Mouse (Mus musculus): ENCODE data around the gene Mlh1. TPM values are rescaled to one million over a fixed set of nuclear protein-coding genes. Genes with fewer than 3 reads are reported as not detected.

The Mlh1 gene
- total RNA-seq, 1 experiment from 2014 or later, result 65.1 TPM

DNA sequence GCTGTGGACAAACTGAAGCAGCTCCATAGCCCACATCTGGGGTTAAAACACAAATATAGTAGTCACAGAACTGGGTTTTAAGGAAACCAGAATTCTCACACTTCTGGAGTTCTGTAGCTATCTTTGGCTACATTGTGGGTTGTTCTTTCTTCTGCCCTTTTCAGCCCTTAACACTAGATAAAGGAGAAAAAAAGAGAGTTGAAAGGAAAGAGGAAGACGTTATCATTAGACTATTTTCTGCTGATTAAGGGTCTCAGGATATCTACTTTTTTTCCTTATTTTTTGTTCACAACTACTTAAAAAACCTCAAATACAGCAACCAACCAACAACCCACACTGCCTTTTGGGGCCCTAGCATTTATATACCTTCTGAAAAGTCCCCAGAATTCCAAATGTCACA, 73.3 kb downstream of the Mlh1 start:
- ATAC-seq (replicated peaks in 1 of 2; ENCODE audit: insufficient read depth in 1 of 2, low FRiP score in 2 of 2, low TSS enrichment in 1 of 2, low read depth in 1 of 2, poor library complexity in 2 of 2, severe bottlenecking in 2 of 2), result no peak

GRCm38 (mm10) chr9:111197712-111198111, 73.9 kb downstream of the Mlh1 start:
- no peak for ATAC-seq (replicated peaks in 1 of 2; ENCODE audit: insufficient read depth in 1 of 2, low FRiP score in 2 of 2, low TSS enrichment in 1 of 2, low read depth in 1 of 2, poor library complexity in 2 of 2, severe bottlenecking in 2 of 2)

DNA sequence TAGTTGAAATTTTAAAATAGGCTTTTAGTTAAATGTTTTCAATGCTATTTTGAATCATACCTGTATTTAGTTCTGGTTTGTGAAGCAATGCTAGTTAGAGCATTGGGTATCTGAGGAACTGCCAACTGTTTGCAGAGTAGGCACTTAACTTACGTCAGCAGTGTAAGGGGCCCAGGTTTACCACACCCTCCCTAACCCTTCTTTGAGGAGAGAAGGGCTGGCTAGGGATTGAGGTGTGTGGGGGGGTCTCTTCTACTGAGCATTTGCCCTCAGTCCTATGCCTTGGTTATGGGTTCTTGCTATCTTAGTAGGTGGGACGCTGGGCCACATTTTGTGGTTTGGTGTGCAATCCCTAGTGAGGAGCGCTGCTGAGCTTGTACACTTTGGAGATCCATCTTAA, 74.5 kb downstream of the Mlh1 start:
- ATAC-seq (replicated peaks in 1 of 2; ENCODE audit: insufficient read depth in 1 of 2, low FRiP score in 2 of 2, low TSS enrichment in 1 of 2, low read depth in 1 of 2, poor library complexity in 2 of 2, severe bottlenecking in 2 of 2), result no peak

DNA sequence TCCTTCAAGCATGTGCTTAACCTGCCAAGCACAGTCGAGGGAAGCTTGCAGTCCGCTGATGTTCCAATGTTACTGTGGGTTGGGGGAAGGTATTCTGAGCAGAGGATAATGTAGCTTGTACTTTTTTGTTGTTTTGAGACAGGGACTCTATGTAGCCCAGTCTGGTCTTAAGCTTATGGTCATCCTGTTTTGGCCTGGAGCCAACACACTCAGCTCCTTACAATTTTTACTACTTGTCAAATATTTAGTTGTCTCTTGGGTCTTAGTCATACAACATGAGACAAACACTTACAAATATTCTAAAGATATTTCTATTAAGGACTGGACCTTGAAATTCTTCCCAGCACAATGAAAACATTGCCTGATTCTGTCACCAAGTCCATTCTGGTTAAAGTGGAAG, 78.4 kb downstream of the Mlh1 start:
- ATAC-seq (replicated peaks in 1 of 2; ENCODE audit: insufficient read depth in 1 of 2, low FRiP score in 2 of 2, low TSS enrichment in 1 of 2, low read depth in 1 of 2, poor library complexity in 2 of 2, severe bottlenecking in 2 of 2), result no peak

GRCm38 (mm10) chr9:111188731-111189130, 82.9 kb downstream of the Mlh1 start:
- ATAC-seq (replicated peaks in 1 of 2; ENCODE audit: insufficient read depth in 1 of 2, low FRiP score in 2 of 2, low TSS enrichment in 1 of 2, low read depth in 1 of 2, poor library complexity in 2 of 2, severe bottlenecking in 2 of 2), result no peak

DNA sequence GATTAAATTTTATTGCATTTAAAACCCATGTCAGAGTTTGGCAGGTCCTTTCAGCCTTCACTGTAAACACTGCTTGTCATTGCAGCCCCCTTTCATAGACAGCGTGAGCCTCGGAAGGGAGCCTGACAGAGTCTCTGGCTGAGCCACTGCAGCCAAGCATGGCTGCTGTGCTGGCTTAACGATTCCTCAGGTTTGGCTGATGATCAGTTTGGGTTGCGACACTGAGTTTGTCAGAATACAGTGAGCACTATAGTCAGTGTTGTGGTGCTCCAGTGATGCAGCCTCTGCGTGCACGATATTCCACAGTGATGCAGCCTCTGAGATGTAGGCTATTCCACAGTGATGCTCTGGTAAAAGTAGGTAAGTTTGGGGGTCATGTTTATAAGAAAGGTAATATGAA, 84.7 kb downstream of the Mlh1 start:
- ATAC-seq (replicated peaks in 1 of 2; ENCODE audit: insufficient read depth in 1 of 2, low FRiP score in 2 of 2, low TSS enrichment in 1 of 2, low read depth in 1 of 2, poor library complexity in 2 of 2, severe bottlenecking in 2 of 2), result no peak

DNA sequence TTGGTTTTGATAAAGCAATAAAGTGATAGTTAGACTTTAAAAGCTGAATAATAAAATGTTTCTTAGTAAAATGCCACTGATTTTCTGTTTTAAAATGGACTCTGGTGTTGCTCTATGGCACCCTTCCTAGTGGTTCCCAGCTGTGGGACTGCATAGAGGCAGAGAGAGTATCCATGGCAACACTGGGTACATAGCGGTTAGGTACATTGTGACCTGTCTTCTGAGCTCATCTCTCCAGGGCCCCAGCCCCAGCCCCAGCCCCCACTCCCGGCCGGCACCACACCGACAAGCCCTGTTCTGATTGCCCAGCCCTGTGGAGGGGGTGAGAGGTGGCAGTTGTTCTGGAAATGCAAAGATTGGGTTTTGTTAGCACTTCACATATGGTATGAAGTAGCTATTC, 86.7 kb downstream of the Mlh1 start:
- ATAC-seq (replicated peaks in 1 of 2; ENCODE audit: insufficient read depth in 1 of 2, low FRiP score in 2 of 2, low TSS enrichment in 1 of 2, low read depth in 1 of 2, poor library complexity in 2 of 2, severe bottlenecking in 2 of 2), result no peak

DNA sequence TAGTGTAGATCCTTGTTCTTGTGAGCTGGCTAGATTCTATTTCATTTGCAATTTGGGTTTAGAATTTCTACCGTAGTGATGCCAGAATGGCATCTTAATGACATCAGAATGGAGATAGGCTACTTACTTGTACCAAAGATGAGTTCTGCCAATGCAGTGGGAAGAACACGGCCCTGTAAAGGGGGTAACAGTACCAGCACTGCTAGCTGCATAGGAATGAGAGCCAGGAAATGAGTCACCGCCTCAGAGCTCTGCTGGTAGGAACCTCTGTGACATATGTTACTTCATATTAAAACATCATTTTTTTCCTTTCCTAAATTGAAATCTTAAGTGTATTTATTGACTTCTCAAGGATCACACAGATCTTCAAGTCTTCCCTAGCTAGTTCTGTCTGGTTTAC, 89.4 kb downstream of the Mlh1 start:
- peak in 1 of 2 experiments; percentile 48; a peak in 1 of 4 replicates for ATAC-seq (replicated peaks in 1 of 2; ENCODE audit: insufficient read depth in 1 of 2, low FRiP score in 2 of 2, low TSS enrichment in 1 of 2, low read depth in 1 of 2, poor library complexity in 2 of 2, severe bottlenecking in 2 of 2)

DNA sequence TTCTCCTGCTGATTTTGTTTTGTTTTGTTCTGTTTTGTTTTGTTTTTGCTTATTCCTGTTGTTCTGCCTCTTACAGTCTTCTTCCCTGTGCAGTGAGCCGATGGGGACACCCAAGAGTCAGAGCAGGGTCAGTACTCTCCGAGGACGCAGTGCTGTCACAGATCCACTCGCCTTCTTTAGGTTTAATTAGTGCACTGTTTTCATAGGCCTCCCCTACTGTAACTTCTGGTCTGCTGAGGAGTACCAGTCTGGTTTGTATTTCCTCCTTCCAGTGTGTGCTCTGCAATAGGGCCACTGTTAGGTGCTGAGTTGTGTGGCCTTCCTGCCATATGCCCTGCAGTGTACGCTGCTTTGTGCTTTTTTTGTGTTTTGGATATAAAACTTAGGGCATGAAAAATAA, 92.6 kb downstream of the Mlh1 start:
- no peak for ATAC-seq (replicated peaks in 1 of 2; ENCODE audit: insufficient read depth in 1 of 2, low FRiP score in 2 of 2, low TSS enrichment in 1 of 2, low read depth in 1 of 2, poor library complexity in 2 of 2, severe bottlenecking in 2 of 2)

Other genes with a start within 250 kb of the Mlh1 start
- gene Ccrl2, start 214.3 kb downstream of the Mlh1 start, total RNA-seq (2017), result 24.9 and 25.1 TPM in 2 replicates
- gene Lrrfip2, start 154.2 kb downstream of the Mlh1 start, total RNA-seq (2017), result 65.7 and 103 TPM in 2 replicates
- 16.5 and 42.1 TPM in 2 replicates for gene Epm2aip1, start 138 bp upstream of the Mlh1 start, total RNA-seq (2017)
- gene Trank1, start 39.9 kb upstream of the Mlh1 start, total RNA-seq (2017), result not detected in 2 replicates
- not detected in 2 replicates for gene Dclk3, start 167.3 kb upstream of the Mlh1 start, total RNA-seq (2017)